Mouse (Mus musculus) E14TG2a.4 (cell line): ENCODE results near the gene Phkg1.
"Not testable (repeated sequence)": the region's sequence is repeated elsewhere in the genome, so short reads cannot be mapped to it uniquely, and the experiment has no call there.

Experiments used
- H3K27me3 ChIP-seq: 2 replicates; pipeline ENCODE4 v1.6.1; 2014; ENCODE audit warnings: low read length, control low read depth; ENCODE audit not compliant: insufficient read depth
- H3K36me3 ChIP-seq: 2 replicates; pipeline ENCODE4 v1.6.1; 2014; ENCODE audit warnings: low read length, control low read depth; ENCODE audit not compliant: insufficient read depth
- H3K4me1 ChIP-seq: replicated peaks from 2 replicates; pipeline ENCODE4 v1.6.1; 2014; ENCODE audit warnings: low read depth, low read length, control low read depth
- H3K4me3 ChIP-seq: replicated peaks from 2 replicates; pipeline ENCODE4 v1.5.1; 2014; ENCODE audit warnings: mild to moderate bottlenecking, low read length
- H3K9me3 ChIP-seq: 2 replicates; pipeline ENCODE4 v1.6.1; 2014; ENCODE audit warnings: low read length, control low read depth
- CTCF ChIP-seq: conservative IDR thresholded peaks from 2 replicates; pipeline ENCODE4 v1.5.1; 2014; ENCODE audit warnings: low read length
- NANOG ChIP-seq: IDR thresholded peaks from 2 replicates; pipeline ENCODE4 v1.6.1; 2014; ENCODE audit warnings: borderline replicate concordance, low read length, mixed read lengths
- POU5F1 ChIP-seq: IDR thresholded peaks from 2 replicates; pipeline ENCODE4 v1.6.1; 2014; ENCODE audit warnings: low read length, borderline replicate concordance

Phkg1 gene

GRCm38 (mm10) chr5:129898449-129898848, at the start of gene Phkg1:
TSS of gene Phkg1 (minus strand) at chr5:129898549.
- Histone ChIP-seq H3K36me3 (peaks cover 34% of the 10 kb centered on the region), H3K27me3 (no peaks in the 10 kb centered on the region), H3K4me1 (peaks cover 25% of the 10 kb centered on the region), H3K4me3 (no peak within 1 kb of the TSS), H3K9me3 (no peaks in the 10 kb centered on the region)
- TF ChIP-seq POU5F1 (no peak), NANOG (no peak), CTCF (no peak)

- no peak overlapping the region for H3K4me3 ChIP-seq
- peaks cover 47% of the 10 kb centered on the region for H3K36me3 ChIP-seq
- H3K9me3 ChIP-seq = no peaks in the 10 kb centered on the region
- H3K27me3 ChIP-seq = no peaks in the 10 kb centered on the region
- no peak for TF ChIP-seq NANOG
- no peak for TF ChIP-seq POU5F1
- peaks cover 64% of the 10 kb centered on the region for H3K4me1 ChIP-seq
Observed at GRCm38 (mm10) chr5:129947528-129948033, 49.2 kb upstream of the Phkg1 start.

GRCm38 (mm10) chr5:129943402-129943801, 45.1 kb upstream of the Phkg1 start:
- Histone ChIP-seq H3K4me1 (peaks cover 64% of the 10 kb centered on the region), H3K9me3 (no peaks in the 10 kb centered on the region), H3K27me3 (no peaks in the 10 kb centered on the region), H3K4me3 (peak overlapping the region; percentile 93), H3K36me3 (peaks cover 43% of the 10 kb centered on the region)
- TF ChIP-seq CTCF = no peak
- no peak for TF ChIP-seq NANOG
- no peak for TF ChIP-seq POU5F1

DNA sequence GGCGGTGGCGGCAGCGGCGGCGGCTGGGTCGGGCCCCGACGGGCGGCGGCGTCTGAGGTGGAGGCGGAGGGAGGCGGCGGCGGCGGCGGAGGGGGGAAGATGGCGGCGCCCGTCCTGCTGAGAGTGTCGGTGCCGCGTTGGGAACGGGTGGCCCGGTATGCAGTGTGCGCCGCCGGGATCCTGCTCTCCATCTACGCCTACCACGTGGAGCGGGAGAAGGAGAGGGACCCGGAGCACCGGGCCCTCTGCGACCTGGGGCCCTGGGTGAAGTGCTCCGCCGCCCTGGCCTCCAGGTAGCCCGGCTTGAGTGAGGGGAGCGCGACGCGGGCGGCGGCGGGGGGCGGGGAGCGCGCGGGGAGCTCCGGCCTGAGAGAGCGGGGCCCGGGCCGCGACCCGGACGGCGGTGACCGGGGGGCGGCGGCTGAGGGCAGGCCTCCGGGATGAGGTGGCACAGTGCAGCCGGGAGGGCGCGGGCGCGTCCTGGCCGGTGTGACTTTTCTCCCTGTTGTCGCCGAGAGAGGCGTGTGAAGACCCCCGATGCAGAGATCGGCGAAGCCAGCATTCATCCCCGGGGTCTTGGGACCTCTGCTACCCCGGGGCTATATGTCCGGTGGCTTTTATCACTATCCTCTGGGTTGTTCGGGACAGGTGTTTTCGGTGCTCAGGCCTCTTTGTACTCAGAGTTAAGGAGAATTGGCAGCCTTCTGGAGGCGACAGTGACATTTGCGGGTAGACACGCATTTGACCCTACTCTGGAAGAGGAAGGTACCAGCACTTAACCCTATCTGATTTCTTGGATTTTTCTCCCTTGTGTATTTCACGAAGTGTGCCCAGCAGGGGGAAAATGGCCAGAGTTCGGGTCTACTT, 44.0 kb upstream of the Phkg1 start:
- peaks cover 53% of the 10 kb centered on the region for H3K4me1 ChIP-seq
- peak overlapping the region; percentile 93 for H3K4me3 ChIP-seq
- peaks cover 32% of the 10 kb centered on the region for H3K36me3 ChIP-seq
- not testable (repeated sequence) for H3K9me3 ChIP-seq, H3K27me3 ChIP-seq

DNA sequence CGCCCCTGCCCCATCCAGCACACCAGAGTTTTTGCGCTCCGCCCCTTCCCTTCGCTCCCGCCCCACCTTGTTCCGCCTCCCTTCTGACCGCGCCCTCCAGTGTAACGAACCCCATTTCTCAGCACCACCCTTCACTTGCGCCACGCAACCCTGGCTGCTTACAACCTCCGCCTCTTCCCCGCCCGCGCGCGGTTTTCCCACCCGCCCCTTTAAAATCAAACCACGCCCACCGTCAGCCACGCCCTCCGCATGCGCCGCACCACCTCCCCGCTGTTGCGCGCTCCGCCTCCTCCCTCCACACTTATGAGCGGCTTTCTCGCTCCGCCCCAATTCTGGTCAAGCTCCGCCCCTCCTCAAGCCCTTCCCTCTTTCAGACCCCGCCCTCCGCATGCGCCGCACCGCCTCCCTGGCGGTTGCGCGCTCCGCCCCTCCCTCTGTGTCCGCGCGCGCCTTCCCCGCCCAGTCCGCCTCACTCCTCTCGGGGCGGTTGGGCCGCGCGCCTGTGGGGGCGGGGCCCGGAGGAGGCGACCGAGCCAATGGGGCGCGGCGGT, 43.2 kb upstream of the Phkg1 start, which contains the start of gene Vkorc1l1:
Gene Vkorc1l1 (plus strand): TSS at position 476 of the 551 bp plus-strand sequence.
- peaks cover 25% of the 10 kb centered on the region for H3K36me3 ChIP-seq
- H3K9me3 ChIP-seq = no peaks in the 10 kb centered on the region
- H3K4me3 ChIP-seq = peak within 1 kb of the TSS; percentile 93
- H3K4me1 ChIP-seq = peaks cover 46% of the 10 kb centered on the region
- TF ChIP-seq POU5F1 (no peak), CTCF (no peak), NANOG (no peak)
- no peaks in the 10 kb centered on the region for H3K27me3 ChIP-seq

DNA sequence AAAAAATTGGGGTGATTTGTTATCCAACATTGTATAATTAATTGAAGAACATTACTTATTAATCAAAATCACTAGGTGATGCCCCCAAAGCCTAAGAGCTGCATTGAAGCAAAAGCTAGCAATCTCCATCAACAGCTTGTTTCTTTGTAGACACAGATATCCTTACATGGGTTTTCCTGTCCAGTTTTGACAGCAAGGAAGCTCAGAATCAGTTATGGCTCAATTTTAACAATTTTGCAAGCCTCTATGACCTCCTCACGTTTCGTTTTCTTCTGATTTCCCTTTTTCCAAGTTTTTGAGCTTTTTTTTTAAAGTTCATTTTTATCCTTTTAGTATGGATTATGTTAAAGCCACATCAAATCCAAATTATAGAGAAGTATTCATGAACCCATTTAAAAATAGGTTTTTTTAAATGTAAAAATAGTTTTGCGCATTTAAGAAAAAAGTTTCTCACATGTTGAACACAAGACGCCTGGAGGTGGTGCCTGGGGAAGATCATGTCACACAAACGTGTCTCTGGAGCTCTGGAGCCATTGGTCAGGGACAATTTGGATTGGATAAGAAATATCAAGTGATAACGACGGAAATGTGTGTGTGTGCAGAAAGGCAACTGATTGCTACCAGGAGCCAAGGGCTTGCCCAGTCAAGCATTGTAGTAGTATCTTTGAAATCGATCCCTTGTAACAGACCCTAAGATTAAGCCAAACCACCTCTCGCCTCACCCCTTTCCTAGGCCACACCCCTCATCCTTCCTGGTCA, 42.6 kb upstream of the Phkg1 start:
- Histone ChIP-seq H3K4me3 (peak overlapping the region; percentile 74), H3K27me3 (no peaks in the 10 kb centered on the region), H3K9me3 (no peaks in the 10 kb centered on the region), H3K36me3 (peaks cover 19% of the 10 kb centered on the region), H3K4me1 (peaks cover 42% of the 10 kb centered on the region)
- TF ChIP-seq POU5F1 = no peak
- TF ChIP-seq CTCF = no peak
- no peak for TF ChIP-seq NANOG

DNA sequence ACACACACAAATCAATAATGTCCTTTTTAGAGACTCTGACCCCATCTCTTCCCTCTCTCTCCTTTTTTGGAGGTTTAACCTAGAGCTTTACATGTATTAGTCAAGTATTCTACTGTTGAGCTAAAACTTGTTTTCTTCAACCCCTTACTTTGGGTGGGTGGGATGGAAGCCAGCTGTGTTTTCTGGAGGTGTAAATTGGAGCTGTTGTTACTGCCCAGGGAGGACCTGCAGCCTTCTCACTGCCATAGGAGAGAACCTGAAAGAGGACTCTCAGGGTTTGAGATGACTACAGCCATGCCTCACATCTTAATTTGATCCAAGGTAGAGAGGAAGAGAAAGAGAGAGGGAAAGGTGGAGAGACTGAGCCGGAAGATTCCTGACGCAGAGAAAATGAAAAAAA, 41.9 kb upstream of the Phkg1 start:
- TF ChIP-seq POU5F1 = no peak
- H3K27me3 ChIP-seq = no peaks in the 10 kb centered on the region
- no peaks in the 10 kb centered on the region for H3K9me3 ChIP-seq

GRCm38 (mm10) chr5:129936941-129937340, 38.6 kb upstream of the Phkg1 start:
- Histone ChIP-seq H3K4me3 (no peak overlapping the region), H3K9me3 (no peaks in the 10 kb centered on the region), H3K27me3 (no peaks in the 10 kb centered on the region), H3K4me1 (peaks cover 22% of the 10 kb centered on the region), H3K36me3 (no peaks in the 10 kb centered on the region)
- TF ChIP-seq NANOG = no peak
- no peak for TF ChIP-seq POU5F1
- TF ChIP-seq CTCF = no peak

More for the DNA sequence above, 41.9 kb upstream of the Phkg1 start:
- H3K4me3 ChIP-seq = no peak overlapping the region
- peaks cover 14% of the 10 kb centered on the region for H3K36me3 ChIP-seq
- peaks cover 37% of the 10 kb centered on the region for H3K4me1 ChIP-seq
